Mouse (Mus musculus) liver, adult (tissue): ENCODE results near the gene Lrig1.

Experiments used
- GATA4 ChIP-seq: IDR thresholded peaks from 2 replicates; pipeline ENCODE4 v1.6.1; 2014; ENCODE audit warnings: mild to moderate bottlenecking, low read length; ENCODE audit not compliant: insufficient replicate concordance

Lrig1 gene

DNA sequence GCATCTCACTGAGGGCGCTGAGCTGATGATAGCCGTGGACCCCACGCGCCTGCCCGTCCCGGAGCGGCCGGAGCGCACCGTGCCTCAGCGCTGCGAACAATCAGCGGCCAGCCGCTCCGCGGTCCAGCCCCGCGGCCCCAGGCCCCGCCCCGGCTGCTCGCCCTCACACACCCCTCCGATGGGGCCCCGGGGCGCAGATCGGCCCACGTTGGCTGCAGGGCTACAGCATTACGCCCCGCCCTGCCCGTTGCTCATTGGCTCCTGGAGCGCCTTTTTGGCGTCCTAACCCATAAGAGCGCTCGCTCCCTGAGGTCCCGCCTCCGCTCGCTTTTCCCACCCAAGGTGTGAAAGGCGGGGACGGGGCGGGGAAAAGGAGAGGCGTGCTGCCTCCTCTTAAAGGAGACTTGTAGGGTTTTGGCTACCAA lies at the start of gene Lrig1:
TSS of gene Lrig1 (minus strand) at position 92 of the 425 bp plus-strand sequence.
- TF ChIP-seq GATA4 = no peak

DNA sequence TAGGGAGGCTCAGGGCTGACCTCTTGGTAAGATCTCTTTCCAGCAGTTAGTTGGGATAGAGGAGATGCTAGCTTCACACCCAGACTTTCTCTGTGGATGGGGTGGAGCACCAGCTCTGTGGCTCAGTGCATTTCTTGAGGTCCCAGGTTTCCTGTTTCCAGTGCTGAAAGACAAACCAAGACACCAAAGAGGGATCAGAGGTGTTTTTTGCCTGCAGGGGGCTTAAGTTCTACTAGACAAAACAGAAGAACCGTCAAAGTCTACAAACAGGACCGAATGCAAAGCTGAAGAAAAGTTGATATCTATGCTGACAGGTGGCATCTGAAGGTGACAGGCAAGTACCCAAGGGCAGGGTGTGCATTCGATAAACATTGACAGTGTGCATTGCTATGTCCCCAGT lies 49.7 kb upstream of the Lrig1 start:
- no peak for TF ChIP-seq GATA4

DNA sequence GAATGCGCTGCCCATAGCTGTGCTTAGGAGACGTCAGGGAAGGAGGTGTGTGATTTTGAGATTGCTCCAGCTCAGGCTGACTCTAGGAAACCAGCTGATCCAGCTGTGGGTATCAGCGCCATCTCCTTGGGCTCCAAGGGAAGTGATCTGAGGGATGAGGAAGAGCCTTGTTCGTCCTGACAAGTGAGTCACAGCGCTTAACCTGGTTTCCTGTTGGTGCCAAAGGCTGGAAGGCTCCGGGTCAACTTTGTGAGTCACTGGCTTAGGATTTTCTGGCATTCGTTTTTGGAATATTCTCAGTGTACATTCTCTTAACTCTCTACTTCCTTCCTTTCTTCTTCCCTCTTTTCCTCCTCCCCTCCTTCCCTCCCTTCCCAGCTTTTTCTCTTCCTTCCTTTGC lies 48.4 kb upstream of the Lrig1 start:
- TF ChIP-seq GATA4 = no peak

DNA sequence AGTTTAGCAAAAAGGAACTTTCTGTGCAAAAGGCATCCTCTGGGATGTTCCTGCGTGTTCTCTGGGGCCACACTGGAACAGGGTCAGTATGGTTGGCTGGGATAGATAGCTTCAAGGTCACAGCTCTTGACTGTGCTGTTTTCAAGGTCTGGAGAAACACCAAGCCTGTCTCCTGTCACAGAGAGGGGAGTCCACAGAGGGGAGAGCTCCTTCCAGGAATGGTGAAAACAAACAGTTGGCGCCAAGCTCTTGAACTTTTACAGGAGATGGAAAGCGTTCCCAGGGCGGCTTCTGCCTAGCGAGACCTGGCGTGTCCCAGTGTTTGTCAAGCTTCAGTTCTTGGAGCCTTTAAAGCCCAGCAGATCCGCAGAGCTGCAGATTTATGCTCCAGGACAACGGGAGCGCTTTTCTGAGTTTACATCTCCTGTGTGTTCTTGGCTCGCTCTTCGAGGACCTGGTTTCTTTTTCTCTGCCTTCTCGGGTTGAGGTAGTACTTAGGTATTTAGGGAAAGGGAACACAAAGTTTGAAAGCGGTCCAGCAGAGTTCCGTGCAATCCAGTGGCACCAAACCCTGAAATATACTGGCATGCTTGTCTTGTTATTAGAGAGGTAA lies 40.3 kb upstream of the Lrig1 start:
- no peak for TF ChIP-seq GATA4

DNA sequence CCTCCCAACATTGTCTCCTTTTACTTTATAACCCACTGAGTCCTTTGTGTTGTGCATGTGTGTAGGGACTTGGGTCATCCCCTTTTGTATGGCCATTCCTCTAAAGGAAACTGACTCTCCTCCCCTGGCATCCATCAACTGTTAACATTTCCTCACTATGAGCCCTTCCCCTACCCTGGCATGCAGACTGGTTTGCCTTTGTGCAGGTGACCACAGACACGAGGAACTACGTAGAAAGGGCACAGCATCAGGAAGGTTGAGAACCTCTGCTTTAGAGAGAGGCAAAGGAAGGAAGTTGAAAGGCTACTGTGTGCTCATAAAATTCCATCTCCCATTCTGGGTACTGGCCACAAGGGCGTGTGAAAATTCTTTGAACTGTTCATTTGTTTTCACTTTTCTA lies 38.7 kb upstream of the Lrig1 start:
- TF ChIP-seq GATA4 = no peak

DNA sequence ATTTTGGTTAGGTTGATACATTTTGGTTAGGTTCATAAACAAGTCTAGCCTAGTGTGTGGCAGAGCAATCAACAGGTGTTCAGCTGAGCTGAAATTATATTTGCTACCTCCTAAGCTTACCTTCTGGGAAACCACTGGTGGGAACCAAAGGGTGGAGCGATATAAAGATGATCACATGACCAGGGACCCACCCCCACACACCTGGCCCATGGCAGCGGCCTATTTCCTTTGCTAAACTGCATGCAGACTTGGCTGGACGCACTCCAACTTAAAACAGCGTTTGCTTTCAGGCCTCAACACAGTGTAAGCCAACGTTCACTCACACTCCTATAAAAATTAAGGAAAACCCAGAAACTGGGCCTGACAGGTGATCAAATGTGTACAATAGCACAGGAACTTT lies 33.9 kb upstream of the Lrig1 start:
- TF ChIP-seq GATA4 = no peak

DNA sequence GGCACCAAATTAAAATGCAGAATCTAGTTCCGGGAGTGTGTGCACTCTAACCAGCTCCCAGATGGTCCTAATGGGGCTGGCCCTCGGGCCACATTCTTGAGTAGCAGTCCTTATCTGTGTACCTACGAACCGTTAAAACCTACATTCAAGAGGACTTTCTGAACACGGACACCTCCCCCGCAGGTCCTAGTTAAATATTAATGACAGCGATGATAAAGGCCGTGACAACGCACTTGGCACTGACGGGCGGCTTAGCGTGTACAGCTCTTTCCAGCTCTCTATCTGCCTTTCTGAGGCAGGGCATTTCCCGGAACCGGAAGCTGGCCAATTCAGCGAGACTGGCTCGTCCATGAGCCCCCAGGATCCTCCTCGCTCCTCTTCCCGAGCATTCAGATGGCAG lies 29.9 kb upstream of the Lrig1 start:
- peak; percentile 64; the same call in 1 of the 2 replicates for TF ChIP-seq GATA4

DNA sequence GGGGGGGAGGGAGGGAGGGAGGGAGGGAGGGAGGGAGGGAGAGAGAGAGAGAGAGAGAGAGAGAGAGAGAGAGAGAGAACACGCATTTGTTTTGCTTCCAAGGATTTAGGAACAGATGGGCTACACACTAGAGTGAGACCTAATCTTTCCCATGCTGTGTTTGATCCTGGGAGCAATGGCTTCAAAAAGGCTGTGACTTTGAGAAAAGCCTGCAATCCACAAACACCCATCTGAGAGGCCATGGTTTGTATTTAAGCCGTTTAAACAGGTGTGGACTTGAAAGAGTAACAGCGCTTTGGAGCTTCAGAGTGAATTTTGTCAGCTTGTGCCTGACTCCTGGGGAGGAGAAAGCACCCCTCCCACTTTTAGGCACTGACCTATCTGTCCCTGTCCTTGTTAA lies 29.2 kb upstream of the Lrig1 start:
- no peak for TF ChIP-seq GATA4

DNA sequence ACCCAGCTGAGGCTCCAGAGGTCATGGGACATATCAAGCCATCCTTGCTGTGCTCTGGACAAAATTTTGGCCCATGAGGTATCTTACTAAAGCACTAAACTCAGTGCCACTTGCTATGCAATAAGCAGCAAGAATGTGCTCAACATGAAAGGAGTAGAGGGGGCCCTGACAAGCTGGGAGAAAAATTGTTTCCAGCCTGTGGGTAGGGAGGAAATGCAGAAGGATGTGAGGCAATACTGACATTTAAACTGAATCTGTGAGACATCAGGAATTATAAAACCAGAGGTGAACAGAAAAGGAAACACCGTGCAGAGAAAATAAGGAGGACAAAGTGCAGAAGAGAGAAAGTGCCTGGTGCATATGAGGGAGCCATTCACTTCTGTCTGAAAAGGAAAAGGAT lies 24.7 kb upstream of the Lrig1 start:
- no peak for TF ChIP-seq GATA4

DNA sequence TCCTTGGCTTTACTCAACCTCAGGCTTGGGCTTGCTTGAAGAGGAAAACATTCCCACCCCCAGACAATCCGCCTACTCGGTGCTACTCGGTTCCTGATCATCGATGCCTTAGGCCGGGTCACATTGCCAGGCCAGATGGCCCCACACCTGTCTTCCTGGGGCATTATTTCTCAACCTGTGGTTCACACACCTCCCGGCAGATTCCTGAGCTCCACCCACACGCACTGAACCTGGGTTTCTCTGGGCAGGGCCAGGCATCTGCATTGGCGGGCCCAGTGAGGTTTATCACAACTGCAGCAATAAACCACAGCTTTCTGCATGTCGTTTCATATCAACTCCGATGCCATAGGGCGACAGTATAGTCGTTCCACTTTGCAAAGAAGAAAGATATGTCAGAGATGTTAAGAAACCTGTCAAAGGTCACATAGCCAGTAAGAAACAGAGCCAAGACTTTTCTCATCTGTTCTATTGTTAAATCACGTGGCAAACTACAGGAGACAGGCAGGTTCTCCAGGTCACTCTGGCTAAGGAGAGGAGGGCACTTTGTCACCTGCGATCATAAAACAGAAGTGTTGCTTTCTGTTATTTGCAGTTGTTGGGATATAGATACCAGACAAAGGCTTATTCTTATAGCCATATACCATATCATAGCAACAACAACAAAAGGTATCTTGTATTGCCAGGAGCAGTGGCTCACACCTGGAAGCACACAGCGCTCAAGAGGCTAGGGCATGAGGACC lies 18.8 kb upstream of the Lrig1 start:
- no peak for TF ChIP-seq GATA4

DNA sequence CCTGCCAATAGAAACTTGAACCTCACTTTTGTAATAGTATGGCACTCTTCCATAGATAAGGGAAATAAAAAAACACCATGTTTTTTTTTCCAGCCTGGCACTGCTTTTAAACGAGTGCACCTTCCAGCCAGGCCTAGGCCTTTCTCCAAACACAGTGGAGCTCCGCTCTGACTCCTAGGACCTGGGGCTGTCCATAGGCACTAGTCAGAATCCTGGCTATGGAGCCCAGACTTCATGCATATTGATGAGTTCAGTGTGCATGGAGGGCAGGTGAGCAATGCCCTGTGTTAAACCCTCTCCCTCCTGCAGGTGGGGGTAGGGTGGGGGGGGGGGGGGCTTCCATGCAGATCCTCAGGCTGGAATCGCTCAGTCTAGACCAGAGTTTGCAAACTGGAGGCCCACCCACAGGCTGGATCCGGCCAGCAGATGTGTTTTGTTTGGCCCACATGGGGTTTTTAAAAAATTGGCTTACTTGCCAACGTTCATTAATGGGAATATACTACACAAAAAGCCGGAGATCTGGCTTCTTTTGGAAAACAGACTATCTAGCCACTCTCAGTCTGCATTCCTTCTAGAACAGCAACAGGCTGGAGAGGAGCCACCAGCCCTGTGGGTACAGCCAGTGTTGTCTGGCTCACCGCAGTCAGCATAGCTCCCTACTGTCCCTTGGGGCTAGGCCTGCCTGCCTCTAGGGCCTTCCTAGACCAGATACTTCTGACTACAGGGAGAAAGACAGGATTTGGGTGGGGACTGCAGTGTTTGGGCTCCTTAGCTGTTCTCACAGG lies 17.9 kb upstream of the Lrig1 start:
- TF ChIP-seq GATA4 = peak; percentile 76

DNA sequence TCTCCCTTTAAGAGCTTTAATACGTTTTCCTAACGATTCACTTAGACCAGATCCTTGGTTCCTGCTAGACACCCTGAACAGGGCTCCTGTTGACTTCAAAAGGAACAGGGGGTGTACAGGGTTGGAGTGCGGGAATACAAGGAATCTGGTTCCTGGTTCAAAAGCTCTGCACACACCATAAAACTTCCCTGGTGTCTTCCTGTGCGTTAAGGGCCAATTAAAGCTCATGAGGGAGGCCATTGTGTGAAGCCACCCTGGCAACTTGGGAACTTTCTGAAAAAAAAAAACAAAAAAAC lies 15.6 kb upstream of the Lrig1 start:
- no peak for TF ChIP-seq GATA4

DNA sequence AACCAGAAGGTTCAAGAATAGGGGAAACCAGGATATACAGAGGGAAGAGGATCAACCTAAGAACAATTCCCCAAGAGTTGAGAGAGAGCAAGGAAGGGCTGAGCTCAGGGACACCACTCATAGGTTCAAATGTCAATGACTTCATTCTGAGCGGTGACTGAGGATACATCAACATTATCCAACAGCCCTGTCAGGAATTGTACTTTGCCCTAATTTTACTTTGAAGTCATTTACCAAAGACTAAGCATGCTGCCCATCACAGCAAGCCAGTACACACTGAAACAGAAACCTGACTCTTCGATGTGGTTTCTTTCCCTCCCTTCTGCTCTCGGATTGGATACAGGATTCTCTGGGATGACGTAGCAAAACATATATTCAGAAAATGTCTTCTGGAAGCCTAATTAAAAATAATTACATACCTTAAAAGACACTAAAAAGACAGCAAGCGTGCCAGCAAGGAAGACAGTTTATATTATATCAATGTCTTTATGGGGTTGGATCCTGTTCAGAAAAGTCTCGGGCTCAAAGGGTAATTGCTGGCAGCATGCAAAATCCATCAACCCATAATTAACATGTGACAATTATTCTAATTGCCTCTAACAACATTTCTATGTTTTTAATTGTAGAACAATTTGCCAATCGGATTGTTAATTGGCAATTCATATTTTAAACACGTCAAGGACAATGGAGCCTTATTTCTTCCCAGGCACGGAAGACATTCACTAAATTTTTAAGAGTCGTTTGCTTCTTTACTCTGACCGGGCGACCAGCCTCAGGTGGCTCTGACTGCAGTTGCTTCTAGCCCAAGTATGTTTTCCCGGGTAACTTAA lies 15.1 kb upstream of the Lrig1 start:
- TF ChIP-seq GATA4 = no peak

DNA sequence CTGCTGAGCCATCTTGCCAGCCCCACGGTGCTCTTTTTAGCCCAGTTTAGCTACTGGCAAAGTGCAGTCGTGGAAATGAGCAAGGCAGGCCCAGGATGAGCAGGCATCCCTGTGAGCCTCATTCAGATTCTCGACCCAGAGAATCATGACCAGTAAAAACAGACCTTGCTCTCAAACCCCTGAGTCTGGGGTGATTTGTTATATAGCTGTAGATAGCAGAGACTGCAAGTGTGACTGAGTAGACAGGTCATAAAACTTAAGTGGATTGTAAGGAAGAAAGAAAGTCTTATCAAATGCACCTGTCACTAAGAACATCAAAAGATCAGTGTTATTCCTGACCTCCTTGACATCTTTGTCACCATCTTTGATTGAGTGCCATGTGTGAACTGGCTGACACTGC lies 9.9 kb upstream of the Lrig1 start:
- TF ChIP-seq GATA4 = no peak

DNA sequence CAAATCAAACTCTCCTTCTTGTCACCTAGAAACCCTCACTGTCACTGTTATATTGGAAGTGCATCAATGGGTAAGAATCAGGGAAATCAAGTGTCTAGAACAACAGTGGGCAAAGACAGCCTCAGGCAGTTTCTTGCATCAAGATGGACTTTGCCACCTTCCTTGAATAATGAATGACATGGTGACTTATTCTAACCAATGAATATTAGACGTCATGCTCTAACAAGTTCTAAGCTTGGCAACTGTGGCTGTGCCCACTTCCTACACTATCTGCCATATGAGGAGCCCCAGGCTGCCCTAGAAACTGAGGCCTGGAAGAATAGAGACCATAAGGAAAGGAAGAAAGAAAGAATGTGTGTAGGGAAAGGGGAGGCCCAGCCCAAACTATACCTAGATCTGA lies 9.2 kb upstream of the Lrig1 start:
- TF ChIP-seq GATA4 = no peak
